Comparison of ENCODE assay signal across 15 mouse cellular contexts in the genomic region with DNA sequence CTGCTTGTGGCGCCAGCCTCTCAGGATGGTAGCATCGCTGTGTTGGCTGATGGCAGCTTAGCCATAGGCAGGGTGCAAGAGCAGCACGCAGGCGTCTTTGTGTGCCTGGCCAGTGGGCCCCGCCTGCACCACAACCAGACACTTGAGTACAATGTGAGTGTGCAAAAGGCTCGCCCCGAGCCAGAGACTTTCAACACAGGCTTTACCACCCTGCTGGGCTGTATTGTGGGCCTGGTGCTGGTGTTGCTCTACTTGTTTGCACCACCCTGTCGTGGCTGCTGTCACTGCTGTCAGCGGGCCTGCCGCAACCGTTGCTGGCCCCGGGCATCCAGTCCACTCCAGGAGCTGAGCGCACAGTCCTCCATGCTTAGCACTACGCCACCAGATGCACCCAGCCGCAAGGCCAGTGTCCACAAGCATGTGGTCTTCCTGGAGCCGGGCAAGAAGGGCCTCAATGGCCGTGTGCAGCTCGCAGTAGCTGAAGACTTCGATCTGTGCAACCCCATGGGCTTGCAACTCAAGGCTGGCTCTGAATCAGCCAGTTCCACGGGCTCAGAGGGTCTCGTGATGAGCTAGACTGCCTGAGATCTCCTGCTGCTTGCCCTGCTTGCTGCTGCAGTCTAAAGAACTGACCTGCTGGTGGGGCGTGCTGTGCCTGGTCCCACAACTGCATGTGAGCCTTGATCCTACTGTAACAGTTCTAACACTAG. TPM values are rescaled to one million over a fixed set of nuclear protein-coding genes. Genes with fewer than 3 reads are reported as not detected.
DNase-seq lines count a peak whose midpoint lies in the region; ATAC-seq and TF ChIP-seq lines count a peak whose summit lies in the region.
"Had no signal": no experiment of that assay in that cellular context is flagged by ENCODE, and none has a peak within 500 bp of the region (broad histone marks: within the 10 kb centered on the region; RNA-seq: fewer than 3 reads in every experiment).

No protein-coding gene starts in this region.

- H3K4me2 ChIP-seq in embryonic facial prominence, embryonic 13.5 days = no peak overlapping the region
- no peak overlapping the region for H3K4me2 ChIP-seq in liver, postnatal 0 days (ENCODE audit: low read depth, low read length)
- no peak overlapping the region for H3K4me2 ChIP-seq in forebrain, embryonic 16.5 days (ENCODE audit: low read length)
- H3K4me2 ChIP-seq: forebrain, embryonic 15.5 days; limb, embryonic 15.5 days; midbrain, embryonic 12.5 days had no signal

- DNase-seq in embryonic facial prominence, embryonic 10.5 days (ENCODE audit: low spot score) = no peak
- DNase-seq in liver, postnatal 0 days = peak; percentile 17
- DNase-seq in liver (no peak), ZHBTc4 (ENCODE audit: low read depth, low spot score) (peak; percentile 34)
- DNase-seq in testis, postnatal 10 days (ENCODE audit: low spot score) = peak; percentile 43
- DNase-seq: adrenal gland, postnatal 10 days; kidney, adult 18-20 months; right cerebral cortex, adult 18-20 months had no signal

- H3K36me3 ChIP-seq in embryonic facial prominence, embryonic 13.5 days = peaks cover 89% of the 10 kb centered on the region
- H3K36me3 ChIP-seq in embryonic facial prominence, embryonic 10.5 days (replicated peaks) = peaks cover 86% of the 10 kb centered on the region
- H3K36me3 ChIP-seq in liver, postnatal 0 days (replicated peaks; ENCODE audit: insufficient read depth, low read length) = peaks cover 82% of the 10 kb centered on the region
- H3K36me3 ChIP-seq in forebrain, embryonic 16.5 days (ENCODE audit: control insufficient read depth, insufficient read depth) = peaks cover 15% of the 10 kb centered on the region

- no peak for TF ChIP-seq CTCF in liver, postnatal 0 days (IDR thresholded peaks at IDR 0.05; ENCODE audit: low read depth)

- H3K27me3 ChIP-seq in embryonic facial prominence, embryonic 13.5 days = no peaks in the 10 kb centered on the region
- H3K27me3 ChIP-seq in embryonic facial prominence, embryonic 10.5 days (replicated peaks; ENCODE audit: low read depth, poor library complexity, severe bottlenecking) = no peaks in the 10 kb centered on the region
- no peaks in the 10 kb centered on the region for H3K27me3 ChIP-seq in liver, postnatal 0 days (ENCODE audit: insufficient read depth, low read length)
- H3K27me3 ChIP-seq in forebrain, embryonic 16.5 days (replicated peaks; ENCODE audit: control insufficient read depth, insufficient read depth, low read length) = no peaks in the 10 kb centered on the region
- H3K27me3 ChIP-seq: forebrain, embryonic 15.5 days; limb, embryonic 15.5 days; midbrain, embryonic 12.5 days had no signal

- no peak for TF ChIP-seq EP300 in liver, postnatal 0 days (IDR thresholded peaks at IDR 0.05; ENCODE audit: low read depth)

- peaks cover 26% of the 10 kb centered on the region for H3K4me1 ChIP-seq in embryonic facial prominence, embryonic 13.5 days
- H3K4me1 ChIP-seq in embryonic facial prominence, embryonic 10.5 days = peaks cover 32% of the 10 kb centered on the region
- peaks cover 10% of the 10 kb centered on the region for H3K4me1 ChIP-seq in liver, postnatal 0 days (ENCODE audit: insufficient read depth)
- H3K4me1 ChIP-seq in forebrain, embryonic 16.5 days (replicated peaks; ENCODE audit: control insufficient read depth, insufficient read depth, low read length) = peaks cover 10% of the 10 kb centered on the region

- H3K9me3 ChIP-seq in embryonic facial prominence, embryonic 13.5 days = no peaks in the 10 kb centered on the region
- no peaks in the 10 kb centered on the region for H3K9me3 ChIP-seq in embryonic facial prominence, embryonic 10.5 days
- H3K9me3 ChIP-seq in liver, postnatal 0 days (ENCODE audit: low read length) = no peaks in the 10 kb centered on the region
- no peaks in the 10 kb centered on the region for H3K9me3 ChIP-seq in forebrain, embryonic 16.5 days (ENCODE audit: control insufficient read depth, low read length)
- H3K9me3 ChIP-seq: forebrain, embryonic 15.5 days; limb, embryonic 15.5 days; midbrain, embryonic 12.5 days had no signal

- no peak overlapping the region for H3K27ac ChIP-seq in embryonic facial prominence, embryonic 13.5 days
- no peak overlapping the region for H3K27ac ChIP-seq in embryonic facial prominence, embryonic 10.5 days (replicated peaks)
- no peak overlapping the region for H3K27ac ChIP-seq in liver, postnatal 0 days (ENCODE audit: low read depth)
- H3K27ac ChIP-seq in forebrain, embryonic 16.5 days (ENCODE audit: low read length) = no peak overlapping the region
- H3K27ac ChIP-seq: forebrain, embryonic 15.5 days; midbrain, embryonic 12.5 days had no signal

- no peak for ATAC-seq in embryonic facial prominence, embryonic 13.5 days (ENCODE audit: insufficient number of reproducible peaks, insufficient read depth, low FRiP score, low TSS enrichment, low read depth)
- no peak for ATAC-seq in liver, postnatal 0 days
- ATAC-seq in forebrain, embryonic 16.5 days = no peak
- ATAC-seq: forebrain, embryonic 15.5 days; hindbrain, embryonic 16.5 days had no signal

- H3K9ac ChIP-seq in embryonic facial prominence, embryonic 13.5 days = peak overlapping the region; percentile 11; the same call in 1 of the 2 replicates
- H3K9ac ChIP-seq in liver, postnatal 0 days (replicated peaks) = no peak overlapping the region
- H3K9ac ChIP-seq in forebrain, embryonic 16.5 days (replicated peaks; ENCODE audit: low read depth, low read length) = no peak overlapping the region
- H3K9ac ChIP-seq: forebrain, embryonic 15.5 days; limb, embryonic 15.5 days; midbrain, embryonic 12.5 days had no signal

- no peak overlapping the region for H3K4me3 ChIP-seq in embryonic facial prominence, embryonic 13.5 days
- no peak overlapping the region for H3K4me3 ChIP-seq in embryonic facial prominence, embryonic 10.5 days
- no peak overlapping the region for H3K4me3 ChIP-seq in liver, postnatal 0 days (ENCODE audit: low read depth, low read length)
- no peak overlapping the region for H3K4me3 ChIP-seq in forebrain, embryonic 16.5 days (replicated peaks; ENCODE audit: low read length)
- H3K4me3 ChIP-seq: forebrain, embryonic 15.5 days; midbrain, embryonic 12.5 days had no signal

- 88% methylated on average over 22 of the region's 22 CpGs for WGBS in embryonic facial prominence, embryonic 13.5 days
- WGBS in embryonic facial prominence, embryonic 10.5 days = 91% methylated on average over 22 of the region's 22 CpGs
- WGBS in liver, postnatal 0 days (ENCODE audit: insufficient replicate concordance) = 89% methylated on average over 22 of the region's 22 CpGs
- WGBS in forebrain, embryonic 16.5 days = 87% methylated on average over 22 of the region's 22 CpGs

RNA-seq across cellular contexts. Expression of a gene that starts 1.5 kb away (rescaled TPM):
- 3.4 and 3.7 TPM in 2 replicates for polyA plus RNA-seq in embryonic facial prominence, embryonic 13.5 days (2015; fragmentation: Nextera tagmentation; extraction: Ambion mirVana)
- 2.7 and 2.8 TPM in 2 replicates for polyA plus RNA-seq in embryonic facial prominence, embryonic 10.5 days (2016; fragmentation: Nextera tagmentation; extraction: Ambion mirVana)
- 0.59 and 0.86 TPM in 2 replicates for polyA plus RNA-seq in liver, postnatal 0 days (2015; fragmentation: Nextera tagmentation; extraction: Ambion mirVana)
- 2.5 and 3.4 TPM in 2 replicates for polyA plus RNA-seq in forebrain, embryonic 16.5 days (2015; fragmentation: Nextera tagmentation; extraction: Ambion mirVana)

RNA-seq across cellular contexts. Expression of a gene that starts 5.4 kb away (rescaled TPM):
- polyA plus RNA-seq in embryonic facial prominence, embryonic 13.5 days (2015; fragmentation: Nextera tagmentation; extraction: Ambion mirVana) = 27.4 and 31.5 TPM in 2 replicates
- polyA plus RNA-seq in embryonic facial prominence, embryonic 10.5 days (2016; fragmentation: Nextera tagmentation; extraction: Ambion mirVana) = 23.3 and 26.1 TPM in 2 replicates
- 12.2 and 12.6 TPM in 2 replicates for polyA plus RNA-seq in liver, postnatal 0 days (2015; fragmentation: Nextera tagmentation; extraction: Ambion mirVana)
- 19.6 and 21.2 TPM in 2 replicates for polyA plus RNA-seq in forebrain, embryonic 16.5 days (2015; fragmentation: Nextera tagmentation; extraction: Ambion mirVana)

RNA-seq across cellular contexts. Expression of a gene that starts 25.8 kb away (rescaled TPM):
- 0.38 and 1.0 TPM in 2 replicates for polyA plus RNA-seq in embryonic facial prominence, embryonic 13.5 days (2015; fragmentation: Nextera tagmentation; extraction: Ambion mirVana)
- 0.43 and 0.69 TPM in 2 replicates for polyA plus RNA-seq in embryonic facial prominence, embryonic 10.5 days (2016; fragmentation: Nextera tagmentation; extraction: Ambion mirVana)
- 81.4 and 93.0 TPM in 2 replicates for polyA plus RNA-seq in liver, postnatal 0 days (2015; fragmentation: Nextera tagmentation; extraction: Ambion mirVana)
- not detected in 2 replicates for polyA plus RNA-seq in forebrain, embryonic 16.5 days (2015; fragmentation: Nextera tagmentation; extraction: Ambion mirVana)
- polyA plus RNA-seq: forebrain, embryonic 15.5 days; heart, postnatal 0 days; hindbrain, embryonic 16.5 days had no signal

RNA-seq across cellular contexts. Expression of a gene that starts 28.7 kb away (rescaled TPM):
- 31.2 and 36.2 TPM in 2 replicates for polyA plus RNA-seq in embryonic facial prominence, embryonic 13.5 days (2015; fragmentation: Nextera tagmentation; extraction: Ambion mirVana)
- polyA plus RNA-seq in embryonic facial prominence, embryonic 10.5 days (2016; fragmentation: Nextera tagmentation; extraction: Ambion mirVana) = 32.7 and 34.1 TPM in 2 replicates
- polyA plus RNA-seq in liver, postnatal 0 days (2015; fragmentation: Nextera tagmentation; extraction: Ambion mirVana) = 45.2 and 50.1 TPM in 2 replicates
- 44.5 and 53.1 TPM in 2 replicates for polyA plus RNA-seq in forebrain, embryonic 16.5 days (2015; fragmentation: Nextera tagmentation; extraction: Ambion mirVana)

RNA-seq across cellular contexts. Expression of a gene that starts 39.9 kb away (rescaled TPM):
- polyA plus RNA-seq in embryonic facial prominence, embryonic 13.5 days (2015; fragmentation: Nextera tagmentation; extraction: Ambion mirVana) = 40.8 and 45.6 TPM in 2 replicates
- 68.3 and 72.8 TPM in 2 replicates for polyA plus RNA-seq in embryonic facial prominence, embryonic 10.5 days (2016; fragmentation: Nextera tagmentation; extraction: Ambion mirVana)
- 67.7 and 75.2 TPM in 2 replicates for polyA plus RNA-seq in liver, postnatal 0 days (2015; fragmentation: Nextera tagmentation; extraction: Ambion mirVana)
- 41.3 and 46.2 TPM in 2 replicates for polyA plus RNA-seq in forebrain, embryonic 16.5 days (2015; fragmentation: Nextera tagmentation; extraction: Ambion mirVana)

Comparison
In these comparisons a context has a peak if more than half of its experiments do, and no peak if none do; other contexts are left out.
1. DNase-seq: peak in liver, postnatal 0 days (single experiment), ZHBTc4 (single experiment) and testis, postnatal 10 days (single experiment); none in embryonic facial prominence, embryonic 10.5 days (single experiment) and liver (single experiment).
2. RNA of a gene that starts 25.8 kb away (polyA plus RNA-seq): 81.4 to 93.0 TPM in liver, postnatal 0 days; 0.43 to 0.69 TPM in embryonic facial prominence, embryonic 10.5 days, 0.38 to 1.0 TPM in embryonic facial prominence, embryonic 13.5 days and not detected in forebrain, embryonic 16.5 days; every median in the first group is over 10 times any median in the second.